Mouse (Mus musculus): Measurements from ENCODE around the gene Alg14. TPM values are rescaled to one million over a fixed set of nuclear protein-coding genes. Genes with fewer than 3 reads are reported as not detected.

The Alg14 gene
- total RNA-seq, 2 experiments from 2014 or later: 17.1 to 18.5 TPM

DNA sequence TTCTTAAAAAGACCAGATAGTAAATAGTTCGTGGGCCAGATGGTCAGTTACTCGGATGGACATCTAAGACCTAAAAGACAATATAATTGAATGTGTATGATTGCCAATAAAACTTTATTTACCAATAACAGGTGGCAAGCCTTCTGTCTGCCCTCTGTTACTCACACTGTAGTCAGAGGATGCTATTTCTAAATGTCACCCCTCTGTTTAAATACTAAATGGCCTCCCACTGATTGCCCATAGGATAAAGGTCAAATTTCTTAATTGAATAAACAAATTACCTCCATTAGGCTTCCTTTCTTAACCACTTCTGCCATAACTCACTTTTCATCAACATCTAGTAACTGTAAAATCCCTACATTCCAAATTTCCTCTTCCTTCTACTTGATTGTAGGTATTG is 19.0 kb upstream of the Alg14 start:
- intact Hi-C loops (cut with DNase I): no loop called here
- DNase-seq (ENCODE audit: low spot score in 2 of 2): no peak

DNA sequence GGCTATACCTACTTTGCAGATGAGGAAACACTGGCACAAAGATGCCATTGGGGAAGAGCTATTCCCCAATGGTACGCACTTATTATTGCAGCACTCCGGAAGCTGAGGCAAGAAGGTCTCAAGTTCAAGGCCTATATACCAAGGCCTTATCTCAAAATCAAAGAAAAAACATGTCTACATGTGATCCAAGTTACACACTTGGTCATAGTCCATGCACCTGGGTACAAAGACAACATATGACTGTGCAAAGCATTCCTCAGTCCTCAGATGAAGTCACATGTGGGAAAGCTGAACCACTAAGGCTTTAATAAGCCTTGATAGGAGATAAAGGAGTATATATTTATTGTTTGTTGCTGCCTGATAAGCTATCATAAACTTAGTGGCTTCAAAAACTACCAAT is 17.6 kb upstream of the Alg14 start:
- no peak for DNase-seq (ENCODE audit: low spot score in 2 of 2)
- intact Hi-C loops (cut with DNase I): no loop called here

DNA sequence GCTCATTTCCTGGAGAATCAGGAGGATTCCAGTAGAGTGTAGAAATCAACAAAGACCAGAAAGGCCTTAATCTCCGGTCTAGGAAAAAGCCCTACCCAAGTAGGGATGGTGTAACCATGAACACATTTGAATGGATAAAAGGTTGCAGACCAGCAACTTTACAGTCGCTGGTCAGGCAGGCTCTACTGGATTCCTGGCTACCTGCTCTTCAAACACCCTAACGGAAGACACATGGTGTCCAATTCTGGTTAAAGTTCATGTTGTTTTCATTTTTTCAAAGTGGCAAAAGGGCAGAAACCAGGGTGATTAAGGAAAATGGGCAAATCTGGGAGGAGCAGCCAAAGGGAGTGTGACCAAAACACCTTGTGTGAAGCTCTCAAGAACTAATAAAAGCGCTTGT is 14.6 kb upstream of the Alg14 start:
- DNase-seq (ENCODE audit: low spot score in 2 of 2): no peak
- intact Hi-C loops (cut with DNase I): no loop called here

DNA sequence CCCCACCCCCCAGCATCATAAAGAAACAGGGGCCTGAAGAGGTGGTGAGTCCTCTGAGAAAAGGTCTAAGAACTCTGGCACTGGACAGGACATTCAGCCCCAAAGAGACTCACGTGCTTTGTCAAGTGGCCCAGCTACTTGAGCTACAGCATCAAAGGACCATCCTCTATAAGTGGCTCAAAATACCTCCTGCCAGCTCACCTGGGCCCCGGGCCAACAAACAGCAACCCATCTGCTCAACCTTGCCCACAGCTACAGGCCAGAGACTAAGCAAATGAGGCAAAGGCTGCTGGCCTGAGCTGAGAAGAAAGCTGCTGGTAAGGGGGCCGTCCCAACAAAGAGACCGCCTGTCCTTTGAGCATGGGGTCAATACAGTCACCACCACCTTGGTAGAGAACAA is 14.0 kb upstream of the Alg14 start:
- DNase-seq (ENCODE audit: low spot score in 2 of 2): no peak
- intact Hi-C loops (cut with DNase I): no loop called here

DNA sequence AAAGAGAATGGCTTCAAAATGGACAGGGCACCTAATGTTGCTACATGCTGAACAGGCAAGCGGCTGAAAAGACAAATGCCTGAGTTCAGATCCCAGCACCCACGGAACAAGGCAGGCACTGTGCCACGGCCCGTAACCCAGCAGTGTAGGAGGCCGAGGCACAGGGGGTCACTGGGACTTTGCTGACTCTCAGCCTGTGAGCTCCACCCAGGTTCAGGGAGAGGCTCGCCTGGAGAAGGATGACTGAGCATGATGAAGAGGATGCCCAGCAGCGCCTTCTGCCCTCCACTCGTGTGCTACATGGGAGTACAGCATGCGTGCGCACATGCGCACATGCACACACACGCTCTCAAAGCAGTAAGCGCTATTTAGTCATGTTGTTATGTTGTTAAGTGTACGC is 11.9 kb upstream of the Alg14 start:
- intact Hi-C loops (cut with DNase I): no loop called here
- no peak for DNase-seq (ENCODE audit: low spot score in 2 of 2)

DNA sequence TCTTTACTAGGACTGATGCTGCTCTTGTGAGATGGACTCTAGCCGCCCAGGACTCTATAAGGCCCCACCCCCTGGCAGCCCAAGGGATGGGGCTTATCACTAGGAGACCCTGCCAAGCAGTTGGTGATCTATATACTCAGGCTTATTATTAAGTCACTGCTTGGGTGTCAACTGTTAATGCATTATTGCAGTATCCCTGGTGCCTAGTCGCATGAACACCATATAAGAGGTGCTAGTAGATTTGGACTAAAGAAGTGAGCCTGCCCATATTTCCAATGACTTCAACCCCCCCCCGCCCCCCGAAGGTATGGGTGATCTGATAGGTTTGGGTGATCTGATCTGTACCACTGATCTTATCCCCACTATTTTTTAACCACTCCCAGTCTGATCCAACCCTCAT is 8.6 kb upstream of the Alg14 start, which contains the start of gene Tmem56:
Tmem56 (minus strand) TSS at position 101 of the 400 bp plus-strand sequence.
- intact Hi-C loops (cut with DNase I): no loop called here
- DNase-seq (ENCODE audit: low spot score in 2 of 2): no peak

DNA sequence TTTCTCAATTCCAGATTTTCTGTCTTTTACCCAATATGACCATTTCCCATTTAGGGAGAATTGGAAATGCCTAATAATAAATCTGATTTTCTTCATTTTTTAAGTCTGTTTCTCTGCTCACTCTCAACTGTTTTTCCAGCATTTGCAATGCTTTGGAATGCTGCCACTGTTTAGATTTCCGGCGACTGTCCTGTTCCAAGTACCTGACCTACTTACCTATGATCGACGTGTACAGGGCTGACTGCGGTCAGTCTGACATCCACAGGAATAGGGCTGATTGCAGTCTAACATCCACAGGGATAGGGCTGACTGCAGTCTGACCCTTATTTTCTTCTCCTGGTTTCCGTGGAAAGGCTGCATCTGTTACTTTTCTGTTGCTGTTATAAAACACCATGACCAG is 6.4 kb upstream of the Alg14 start:
- intact Hi-C loops (cut with DNase I): no loop called here

DNA sequence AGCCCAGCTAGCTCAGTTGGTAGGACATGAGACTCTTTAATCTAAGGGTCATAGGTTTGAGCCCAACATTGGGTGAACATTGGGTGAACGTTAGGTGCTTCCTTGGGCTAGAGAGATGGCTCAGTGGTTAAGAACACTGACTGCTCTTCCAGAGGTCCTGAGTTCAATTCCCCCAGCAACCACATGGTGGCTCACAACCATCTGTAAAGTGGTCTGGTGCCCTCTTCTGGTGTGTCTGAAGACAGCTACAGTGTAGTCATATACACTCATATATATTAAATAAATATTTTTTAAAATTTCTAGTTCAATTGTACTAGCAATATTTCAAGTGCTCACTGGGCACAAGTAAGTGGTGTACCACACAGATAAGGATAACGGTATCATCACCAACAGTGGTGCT is 4.4 kb upstream of the Alg14 start:
- intact Hi-C loops (cut with DNase I): no loop called here

More for the DNA sequence above, 6.4 kb upstream of the Alg14 start:
- no peak for DNase-seq (ENCODE audit: low spot score in 2 of 2)

DNA sequence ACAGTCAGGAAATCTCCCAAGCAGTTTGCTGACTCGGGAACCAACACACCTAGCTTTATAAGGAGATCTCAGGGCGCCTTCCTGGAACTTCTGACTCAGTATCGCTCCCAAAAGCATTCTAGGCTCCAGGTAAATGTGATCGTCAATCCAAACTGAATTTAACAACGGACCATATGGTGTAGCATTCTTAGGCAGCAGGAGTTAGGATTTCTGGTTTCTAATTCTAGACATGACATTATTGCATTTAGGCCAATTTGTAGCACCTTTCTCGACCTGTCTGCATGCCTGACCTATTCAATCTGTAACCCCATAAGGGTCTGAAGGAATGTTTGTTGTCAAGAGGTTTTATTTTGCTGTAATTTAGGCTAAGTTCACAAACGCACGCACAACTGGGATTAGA is 892 bp upstream of the Alg14 start:
- intact Hi-C loops (cut with DNase I): loop anchor here (5.0 kb wide), 1 partner anchor 118 kb away; the partner anchor contains the start of gene Rwdd3
- DNase-seq (ENCODE audit: low spot score in 2 of 2): no peak

More for the DNA sequence above, 4.4 kb upstream of the Alg14 start:
- DNase-seq (ENCODE audit: low spot score in 2 of 2): no peak

DNA sequence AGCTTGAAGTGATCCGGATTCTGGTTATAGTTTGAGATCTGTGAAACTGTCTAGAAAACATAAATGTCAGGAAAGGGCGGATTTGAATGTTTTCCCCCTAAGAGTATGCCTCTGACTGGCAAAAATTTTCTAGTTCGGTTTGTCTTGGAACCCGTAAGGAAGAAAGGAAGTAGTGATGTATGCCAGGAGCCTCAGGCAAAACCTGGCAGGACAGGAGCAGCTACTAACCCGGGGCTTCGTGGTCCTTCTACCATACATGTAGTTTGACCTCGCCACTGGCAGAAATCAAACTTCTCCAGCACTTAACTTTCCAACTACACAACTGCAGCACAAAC is 381 bp upstream of the Alg14 start:
- intact Hi-C loops (cut with DNase I): loop anchor here (5.0 kb wide), 1 partner anchor 119 kb away; the partner anchor contains the start of gene Rwdd3
- DNase-seq (ENCODE audit: low spot score in 2 of 2): no peak

DNA sequence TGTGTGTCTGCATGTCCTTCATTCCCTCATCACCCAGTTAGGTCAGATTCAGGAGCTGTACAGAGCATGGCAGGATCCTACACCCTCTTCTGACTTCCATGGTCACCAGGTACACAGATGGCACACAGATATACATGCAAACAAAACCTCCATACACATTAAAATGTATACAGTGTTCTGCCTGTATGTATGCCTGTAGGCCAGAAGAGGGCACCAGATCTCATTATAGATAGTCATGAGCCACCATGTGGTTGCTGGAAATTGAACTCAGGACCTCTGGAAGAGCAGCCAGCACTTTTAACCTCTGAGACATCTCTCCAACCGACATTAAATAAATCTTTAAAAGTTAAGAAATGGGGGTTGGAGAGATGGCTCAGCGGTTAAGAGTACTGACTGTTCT is 2.6 kb downstream of the Alg14 start:
- DNase-seq (ENCODE audit: low spot score in 2 of 2): no peak
- intact Hi-C loops (cut with DNase I): loop anchor here (5.0 kb wide), 1 partner anchor 122 kb away; the partner anchor contains the start of gene Rwdd3

DNA sequence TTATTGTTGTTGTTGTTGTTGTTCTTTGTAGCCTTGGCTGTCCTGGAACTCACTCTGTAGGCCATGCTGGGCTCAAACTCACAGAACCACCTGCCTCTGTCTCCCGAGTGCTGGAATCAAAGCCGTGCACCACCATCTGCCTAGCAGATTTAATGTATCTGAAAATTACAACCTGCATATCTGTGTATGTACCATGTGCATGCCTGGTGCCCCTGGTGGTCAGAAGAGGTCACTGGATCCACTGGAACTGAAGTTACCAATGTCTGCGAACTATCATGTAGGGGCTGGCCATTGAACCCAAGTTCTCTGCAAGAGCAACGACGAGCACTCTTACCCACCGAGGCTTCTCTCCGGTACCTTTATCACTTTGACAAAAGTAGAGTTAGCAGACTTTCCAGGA is 15.1 kb downstream of the Alg14 start:
- intact Hi-C loops (cut with DNase I): loop anchor here (2.0 to 10.0 kb wide), 5 partner anchors 120 to 458 kb away; partner anchors contain the start of genes Cnn3 and Slc44a3

DNA sequence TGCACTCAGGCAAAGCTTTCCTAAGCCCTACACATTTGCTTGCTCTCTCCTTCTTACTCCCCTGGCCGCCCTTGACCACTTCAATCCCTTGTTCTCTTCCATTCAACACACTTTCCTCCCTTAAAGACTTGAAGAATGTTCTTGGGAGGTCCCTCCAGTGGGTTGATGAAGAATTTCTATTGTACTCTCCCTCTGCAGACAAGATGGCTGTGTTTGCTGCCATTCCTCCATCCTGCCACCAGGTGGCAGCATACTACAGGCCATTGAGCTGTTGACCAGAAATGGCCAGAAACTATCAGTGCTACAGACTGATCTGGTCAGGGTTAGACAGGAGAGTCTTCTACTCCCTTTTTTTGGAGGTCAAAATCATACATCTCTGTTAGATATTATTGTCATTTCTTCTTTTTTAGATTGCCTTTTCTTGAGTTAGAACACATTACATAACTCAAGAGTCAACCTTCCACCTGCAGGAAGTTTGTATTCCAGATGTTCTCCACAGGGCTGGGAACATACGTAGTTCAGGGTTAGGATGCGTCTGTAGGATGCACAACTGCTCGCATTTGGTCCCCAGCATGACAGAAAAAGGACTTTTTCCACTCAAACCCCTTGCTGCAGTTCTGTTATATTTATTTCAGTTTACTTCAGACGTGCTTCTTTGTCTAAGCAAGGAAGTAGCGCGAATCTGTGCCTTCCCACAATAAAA is 16.1 kb downstream of the Alg14 start:
- DNase-seq (ENCODE audit: low spot score in 2 of 2): peak; percentile 76 to 81
- intact Hi-C loops (cut with DNase I): loop anchor here (2.0 to 10.0 kb wide), 5 partner anchors 119 to 457 kb away; partner anchors contain the start of genes Cnn3 and Slc44a3

More for the DNA sequence above, 15.1 kb downstream of the Alg14 start:
- no peak for DNase-seq (ENCODE audit: low spot score in 2 of 2)

DNA sequence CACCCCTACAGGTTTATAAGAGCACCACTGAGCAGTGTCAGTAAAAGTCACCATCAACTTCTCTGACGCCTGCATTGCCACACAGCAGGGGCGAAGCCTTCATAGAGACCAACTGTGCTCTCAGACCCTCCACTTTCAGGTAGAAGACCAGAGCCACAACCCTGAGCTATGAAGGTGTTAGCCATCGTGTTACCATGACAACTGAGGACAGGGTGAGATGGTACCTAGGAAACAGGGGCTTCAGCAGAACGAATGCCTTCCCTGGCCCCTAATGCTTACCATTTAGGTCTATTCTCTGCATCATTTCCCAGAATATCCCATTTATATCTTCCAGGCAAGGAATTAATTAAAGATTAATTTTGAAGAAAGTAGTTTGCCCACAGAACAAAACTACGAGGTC is 17.4 kb downstream of the Alg14 start:
- DNase-seq (ENCODE audit: low spot score in 2 of 2): no peak
- intact Hi-C loops (cut with DNase I): loop anchor here (10.0 kb wide), 3 partner anchors 226 to 456 kb away; partner anchors contain the start of gene Slc44a3

DNA sequence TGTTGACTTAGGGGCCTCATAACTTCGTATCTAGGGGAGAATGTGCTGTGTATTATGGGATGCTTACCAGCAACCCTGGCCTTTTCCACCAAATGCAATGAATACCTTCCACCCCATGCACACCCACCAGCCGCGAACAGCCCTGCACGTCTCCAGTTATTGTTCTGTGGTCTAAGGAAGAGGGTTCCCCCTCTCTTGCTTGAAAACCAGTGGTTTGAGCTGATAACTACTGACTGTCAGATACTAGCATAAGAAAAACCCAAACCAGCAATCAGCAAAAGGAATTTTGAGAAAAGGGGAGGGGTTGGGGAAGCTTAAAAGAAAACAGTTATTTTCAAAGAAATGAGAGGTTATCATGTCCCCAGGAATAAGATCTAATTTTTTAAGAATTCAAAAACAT is 17.9 kb downstream of the Alg14 start:
- intact Hi-C loops (cut with DNase I): loop anchor here (10.0 kb wide), 3 partner anchors 225 to 455 kb away; partner anchors contain the start of gene Slc44a3
- no peak for DNase-seq (ENCODE audit: low spot score in 2 of 2)

DNA sequence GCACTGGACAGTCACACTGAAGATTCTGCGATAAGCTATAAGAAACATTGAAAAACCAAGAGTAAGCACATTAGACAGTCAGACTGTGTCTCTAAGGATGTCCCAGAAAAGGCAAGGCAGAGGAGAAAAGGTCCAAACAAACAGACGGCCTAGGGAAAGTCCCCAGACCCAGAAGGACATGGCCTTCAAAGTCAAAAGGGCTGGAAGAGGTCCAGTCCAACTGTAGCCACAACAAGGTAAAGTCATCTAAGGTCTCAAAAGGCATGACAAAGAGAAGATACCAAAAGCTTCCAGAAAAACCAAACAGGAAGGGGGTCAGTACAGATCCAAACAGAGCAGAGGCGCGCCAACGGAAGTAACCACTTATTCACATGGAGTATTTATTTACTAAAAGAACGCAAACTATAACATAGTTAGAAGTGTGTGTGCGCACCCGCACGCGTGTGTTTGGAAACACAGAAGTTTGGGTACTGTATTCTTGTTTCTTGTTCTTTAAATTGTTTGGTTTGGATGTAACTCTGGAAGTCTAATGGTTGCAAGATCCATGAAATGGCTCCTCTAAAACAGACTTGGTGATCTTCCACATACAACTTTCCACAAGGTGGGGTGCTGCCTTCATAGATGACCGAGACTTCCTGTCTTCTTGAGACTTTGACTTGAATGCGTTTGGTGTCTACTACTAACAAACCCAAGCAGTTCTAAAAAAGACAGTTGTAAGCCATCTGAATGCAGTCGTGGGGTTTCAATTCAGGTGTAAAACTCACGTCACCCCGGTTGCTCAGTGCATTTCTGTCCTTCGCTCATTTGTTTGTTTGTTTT is 18.5 kb downstream of the Alg14 start:
- intact Hi-C loops (cut with DNase I): loop anchor here (10.0 kb wide), 3 partner anchors 225 to 455 kb away; partner anchors contain the start of gene Slc44a3
- DNase-seq (ENCODE audit: low spot score in 2 of 2): no peak

DNA sequence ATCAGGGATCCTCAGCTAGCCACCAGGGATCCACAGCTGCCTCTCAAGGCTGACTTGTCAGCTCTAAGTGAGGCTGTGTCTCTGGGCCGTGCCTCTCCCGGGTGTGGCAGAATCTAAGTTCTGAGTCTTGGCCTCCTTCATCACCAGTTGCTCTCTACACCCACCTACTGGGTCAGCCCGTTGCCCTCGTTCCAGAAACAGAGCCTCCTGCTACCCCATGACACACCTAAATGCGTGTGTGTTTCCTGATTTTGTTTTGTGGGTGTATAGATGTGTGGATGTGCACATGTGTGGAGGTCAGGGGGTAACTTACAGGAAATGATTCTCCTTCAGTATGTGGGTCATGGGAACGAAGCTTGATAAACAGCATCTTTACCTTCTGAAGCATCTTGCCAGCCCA is 20.9 kb downstream of the Alg14 start:
- intact Hi-C loops (cut with DNase I): no loop called here

DNA sequence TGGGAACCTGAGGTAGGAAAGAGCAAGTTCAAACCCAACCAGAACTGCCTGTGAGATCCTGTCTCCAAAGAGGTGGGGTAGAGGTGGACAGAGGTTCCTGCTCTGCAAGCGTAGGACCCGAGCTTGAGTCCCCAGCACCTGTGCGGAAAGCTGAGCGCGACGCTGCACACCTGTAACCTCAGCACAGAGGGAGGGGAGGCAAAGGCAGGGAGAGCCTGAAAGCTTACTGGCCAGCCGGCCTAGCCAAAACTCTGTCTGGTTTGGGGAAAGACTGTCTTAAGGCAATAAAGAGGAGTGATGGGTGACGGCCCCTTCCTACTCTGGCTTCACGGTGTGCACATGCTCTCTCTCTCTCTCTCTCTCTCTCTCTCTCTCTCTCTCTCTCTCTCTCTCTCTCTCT is 21.4 kb downstream of the Alg14 start:
- DNase-seq (ENCODE audit: low spot score in 2 of 2): no peak
- intact Hi-C loops (cut with DNase I): no loop called here

More for the DNA sequence above, 20.9 kb downstream of the Alg14 start:
- DNase-seq (ENCODE audit: low spot score in 2 of 2): no peak

DNA sequence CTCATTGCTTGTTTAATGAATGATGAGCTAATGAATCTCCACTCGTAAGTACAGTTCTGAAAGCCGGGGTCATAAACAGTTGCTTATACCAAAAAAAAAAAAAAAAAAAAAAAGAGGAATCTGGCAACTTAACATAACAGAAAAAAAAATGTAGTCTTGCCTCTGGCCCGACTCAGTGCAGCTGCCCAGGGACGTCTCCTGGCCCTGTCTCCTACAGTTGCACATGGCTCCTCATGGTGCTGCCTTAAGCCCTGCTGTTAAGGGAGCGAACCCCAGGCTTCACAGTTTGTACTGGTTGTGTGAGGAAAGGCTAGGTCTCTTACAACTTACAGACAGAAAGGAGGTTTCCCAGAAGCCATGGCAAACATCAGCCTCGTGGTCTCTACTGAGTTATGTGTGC is 22.6 kb downstream of the Alg14 start:
- DNase-seq (ENCODE audit: low spot score in 2 of 2): no peak
- intact Hi-C loops (cut with DNase I): no loop called here

DNA sequence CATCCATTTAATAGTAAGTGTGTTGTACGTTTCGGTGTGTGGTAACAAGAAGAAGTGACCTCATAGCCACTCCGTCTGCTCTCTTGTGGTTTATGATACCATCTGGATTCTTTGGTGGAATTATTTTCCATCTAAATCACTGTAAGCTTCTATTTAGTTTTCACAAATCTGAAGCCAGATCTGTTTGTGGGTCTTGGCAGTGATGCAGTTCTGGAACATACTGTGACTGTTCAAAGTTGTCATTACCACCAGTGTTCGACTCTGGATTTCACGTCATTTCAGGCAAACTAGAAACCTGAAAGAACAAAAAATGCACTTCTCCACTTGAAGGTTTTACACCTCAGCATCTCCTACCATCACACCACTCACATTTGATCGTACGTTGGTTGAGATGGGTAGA is 23.9 kb downstream of the Alg14 start:
- DNase-seq (ENCODE audit: low spot score in 2 of 2): no peak
- intact Hi-C loops (cut with DNase I): no loop called here

Data from left cerebral cortex, postnatal 14 days (tissue).